Mouse (Mus musculus): Measurements from ENCODE around the gene Map1b.
A peak's percentile ranks its signal among the peaks of the same experiment; 100 is the strongest.

Map1b gene

GRCm38 (mm10) chr13:99516448-99516881, at the start of gene Map1b:
Map1b (minus strand) TSS chr13:99516540.
- TF ChIP-seq GATA4 (IDR thresholded peaks at IDR 0.05; ENCODE audit: insufficient replicate concordance, low read length) = no peak

- no peak for TF ChIP-seq GATA4 (IDR thresholded peaks at IDR 0.05; ENCODE audit: insufficient replicate concordance, low read length)
These were observed 48.0 kb upstream of the Map1b start for GRCm38 (mm10) chr13:99564346-99564745.

- TF ChIP-seq GATA4 (IDR thresholded peaks at IDR 0.05; ENCODE audit: insufficient replicate concordance, low read length) = no peak
These were observed 46.7 kb upstream of the Map1b start for GRCm38 (mm10) chr13:99563021-99563420.

GRCm38 (mm10) chr13:99561843-99562550, 45.7 kb upstream of the Map1b start:
- no peak for TF ChIP-seq GATA4 (IDR thresholded peaks at IDR 0.05; ENCODE audit: insufficient replicate concordance, low read length)

- peak; percentile 65; the same call in 1 of the 2 replicates for TF ChIP-seq GATA4 (IDR thresholded peaks at IDR 0.05; ENCODE audit: insufficient replicate concordance, low read length)
These were observed 44.6 kb upstream of the Map1b start for GRCm38 (mm10) chr13:99560674-99561639.

- TF ChIP-seq GATA4 (IDR thresholded peaks at IDR 0.05; ENCODE audit: insufficient replicate concordance, low read length) = no peak
These were observed 42.0 kb upstream of the Map1b start for GRCm38 (mm10) chr13:99558216-99558906.

GRCm38 (mm10) chr13:99557813-99558212, 41.5 kb upstream of the Map1b start:
- TF ChIP-seq GATA4 (IDR thresholded peaks at IDR 0.05; ENCODE audit: insufficient replicate concordance, low read length) = no peak

GRCm38 (mm10) chr13:99557331-99557730, 41.0 kb upstream of the Map1b start:
- no peak for TF ChIP-seq GATA4 (IDR thresholded peaks at IDR 0.05; ENCODE audit: insufficient replicate concordance, low read length)

- no peak for TF ChIP-seq GATA4 (IDR thresholded peaks at IDR 0.05; ENCODE audit: insufficient replicate concordance, low read length)
These were observed 38.6 kb upstream of the Map1b start for GRCm38 (mm10) chr13:99554960-99555359.

GRCm38 (mm10) chr13:99554466-99554865, 38.1 kb upstream of the Map1b start:
- TF ChIP-seq GATA4 (IDR thresholded peaks at IDR 0.05; ENCODE audit: insufficient replicate concordance, low read length) = no peak

- TF ChIP-seq GATA4 (IDR thresholded peaks at IDR 0.05; ENCODE audit: insufficient replicate concordance, low read length) = no peak
These were observed 36.0 kb upstream of the Map1b start for GRCm38 (mm10) chr13:99552381-99552780.

- TF ChIP-seq GATA4 (IDR thresholded peaks at IDR 0.05; ENCODE audit: insufficient replicate concordance, low read length) = no peak
These were observed 34.5 kb upstream of the Map1b start for GRCm38 (mm10) chr13:99550679-99551369.

- TF ChIP-seq GATA4 (IDR thresholded peaks at IDR 0.05; ENCODE audit: insufficient replicate concordance, low read length) = no peak
These were observed 33.7 kb upstream of the Map1b start for GRCm38 (mm10) chr13:99550060-99550459.

- no peak for TF ChIP-seq GATA4 (IDR thresholded peaks at IDR 0.05; ENCODE audit: insufficient replicate concordance, low read length)
These were observed 33.2 kb upstream of the Map1b start for GRCm38 (mm10) chr13:99549584-99549983.

GRCm38 (mm10) chr13:99546832-99547231, 30.5 kb upstream of the Map1b start:
- TF ChIP-seq GATA4 (IDR thresholded peaks at IDR 0.05; ENCODE audit: insufficient replicate concordance, low read length) = no peak
